Mouse (Mus musculus): Measurements from ENCODE around the gene Kidins220. TPM values are rescaled to one million over a fixed set of nuclear protein-coding genes. Genes with fewer than 3 reads are reported as not detected.

Kidins220 gene
- total RNA-seq, 2 experiments from 2014 or later, result 67.8 to 80.8 TPM

GRCm38 (mm10) chr12:25027416-25027815 lies 52.7 kb downstream of the Kidins220 start:
- DNase-seq, result peak; percentile 73

- no peak for DNase-seq
Measured at GRCm38 (mm10) chr12:25033662-25034337, 59.1 kb downstream of the Kidins220 start.

DNA sequence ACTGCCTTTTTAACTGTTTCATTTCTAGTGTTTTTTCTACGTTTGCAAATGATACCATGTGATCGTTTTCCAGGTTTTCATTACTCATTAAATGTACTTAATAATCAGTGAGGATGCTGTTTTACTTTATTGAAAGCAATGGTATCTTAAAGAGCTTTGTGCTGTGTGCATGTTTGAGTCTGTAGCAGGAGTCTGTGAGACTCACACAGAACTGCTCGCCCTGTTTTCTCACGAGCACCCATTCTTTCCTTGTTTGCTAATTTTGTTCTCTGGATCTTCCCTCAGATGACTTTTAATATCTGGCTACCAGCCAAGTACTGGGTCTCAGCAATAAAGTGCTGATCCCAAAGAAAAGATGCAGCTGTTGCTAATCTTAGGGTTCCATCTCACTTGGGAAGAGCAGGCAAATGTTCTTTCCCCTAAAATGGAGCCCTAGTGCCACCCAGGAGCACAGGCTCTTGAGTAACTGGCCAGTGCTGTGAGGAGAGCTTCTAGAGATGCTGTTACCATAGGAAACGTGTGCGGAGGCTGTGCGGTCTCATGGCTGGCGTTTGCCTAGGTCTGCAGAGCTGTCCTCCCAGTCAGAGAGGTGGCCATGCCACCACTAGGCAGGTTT lies 59.7 kb downstream of the Kidins220 start:
- DNase-seq, result no peak

- DNase-seq, result no peak
Measured at GRCm38 (mm10) chr12:25036024-25036423, 61.3 kb downstream of the Kidins220 start.

- no peak for DNase-seq
Measured at GRCm38 (mm10) chr12:25037222-25037621, 62.5 kb downstream of the Kidins220 start.

GRCm38 (mm10) chr12:25037681-25038472 lies 63.2 kb downstream of the Kidins220 start:
- DNase-seq, result no peak

GRCm38 (mm10) chr12:25044056-25044455 lies 69.3 kb downstream of the Kidins220 start:
- DNase-seq, result no peak

GRCm38 (mm10) chr12:25044579-25044978 lies 69.9 kb downstream of the Kidins220 start:
- DNase-seq, result no peak

GRCm38 (mm10) chr12:25049253-25049652 lies 74.5 kb downstream of the Kidins220 start:
- DNase-seq, result no peak

GRCm38 (mm10) chr12:25054511-25054910 lies 79.8 kb downstream of the Kidins220 start:
- no peak for DNase-seq

DNA sequence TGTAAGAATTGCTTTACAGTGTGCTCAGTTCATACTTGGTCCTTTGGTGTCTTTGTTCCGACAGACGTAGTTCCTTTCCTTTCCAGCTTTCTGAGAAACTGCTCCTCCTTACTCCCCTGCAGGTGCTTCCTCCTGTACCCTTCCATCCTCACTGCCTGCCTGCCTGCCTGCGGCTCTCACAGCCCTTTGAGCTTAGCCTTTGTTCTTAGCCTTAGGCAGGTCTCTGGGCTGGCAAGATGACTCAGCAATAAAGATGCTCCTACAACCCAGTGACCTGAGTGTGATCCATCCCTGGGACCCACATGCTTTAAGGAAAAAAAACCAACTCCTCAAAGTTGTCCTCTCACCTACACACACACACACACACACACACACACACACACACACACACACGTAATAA lies 80.2 kb downstream of the Kidins220 start:
- no peak for DNase-seq

- peak; percentile 37 for DNase-seq
Measured at GRCm38 (mm10) chr12:25059487-25060200, 84.9 kb downstream of the Kidins220 start.

GRCm38 (mm10) chr12:25060901-25061300 lies 86.2 kb downstream of the Kidins220 start:
- DNase-seq, result no peak

DNA sequence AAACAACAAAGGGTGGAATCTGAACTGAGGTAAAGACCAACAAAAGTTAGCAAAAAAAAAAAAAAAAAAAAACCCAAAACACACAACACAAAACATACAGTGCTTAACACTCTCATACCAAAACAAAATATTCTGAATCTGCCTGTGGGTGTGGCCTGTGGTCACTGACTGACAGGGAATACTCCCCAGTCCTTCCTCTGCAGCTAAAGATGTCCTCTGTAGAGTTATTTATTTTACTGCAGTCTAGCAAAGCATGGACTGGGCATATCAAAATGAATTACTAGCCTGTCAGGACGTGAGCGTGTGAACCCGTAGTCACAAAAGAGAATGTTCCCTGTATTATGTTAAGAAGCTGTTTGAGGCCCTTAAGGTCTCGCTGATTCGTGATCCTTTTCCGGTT lies 87.5 kb downstream of the Kidins220 start:
- no peak for DNase-seq

GRCm38 (mm10) chr12:25073374-25073773 lies 98.6 kb downstream of the Kidins220 start:
- no peak for DNase-seq

- DNase-seq, result no peak
Measured at GRCm38 (mm10) chr12:25074344-25074743, 99.6 kb downstream of the Kidins220 start.

GRCm38 (mm10) chr12:25083260-25084178 lies 108.8 kb downstream of the Kidins220 start:
- DNase-seq, result no peak

GRCm38 (mm10) chr12:25086966-25087365 lies 112.2 kb downstream of the Kidins220 start:
- DNase-seq, result no peak

DNA sequence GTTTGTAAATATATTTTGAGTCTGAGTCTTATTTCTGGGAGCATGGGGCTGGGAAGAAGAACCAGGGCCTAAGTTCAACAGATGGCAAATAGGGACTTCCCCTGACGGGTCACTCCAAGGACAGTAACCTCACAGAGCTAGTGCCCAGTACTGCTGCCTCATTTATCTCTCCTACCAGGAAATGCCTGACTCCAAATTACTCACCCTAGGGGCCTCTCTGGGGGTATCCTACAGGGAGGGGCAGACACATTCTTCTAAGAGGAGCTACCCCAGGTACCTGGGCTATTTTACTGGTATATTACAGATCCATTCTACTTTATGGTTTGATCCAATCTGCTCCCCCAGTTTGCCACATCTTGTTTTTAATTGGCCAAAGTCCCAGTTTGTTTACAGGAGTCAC lies 114.7 kb downstream of the Kidins220 start:
- no peak for DNase-seq

GRCm38 (mm10) chr12:25092027-25092704 lies 117.4 kb downstream of the Kidins220 start:
- DNase-seq, result peak; percentile 95

DNA sequence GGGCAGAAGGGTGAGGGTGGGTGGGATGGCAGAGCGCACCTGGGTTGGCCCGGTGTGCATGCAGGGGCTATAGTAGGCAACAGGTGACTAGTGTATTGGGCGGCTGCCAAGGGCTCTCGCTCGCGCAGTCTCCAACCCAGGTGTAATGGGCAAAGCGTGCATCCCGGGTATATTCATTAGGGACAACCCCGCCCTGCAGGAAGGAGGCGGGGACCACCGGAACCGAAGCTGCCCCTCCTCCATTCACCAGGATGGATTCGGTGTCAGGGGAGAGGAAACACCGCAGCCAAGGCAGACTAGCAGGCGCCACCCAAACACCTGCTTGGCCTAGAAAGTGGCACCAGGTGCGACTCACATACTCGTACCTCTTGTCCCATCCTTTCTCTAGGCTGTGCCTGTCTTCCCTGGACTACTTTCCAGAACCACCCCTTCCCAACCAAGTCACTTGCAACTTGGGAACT lies 118.1 kb downstream of the Kidins220 start:
- peak; percentile 86 for DNase-seq
